Mouse (Mus musculus) hindbrain, embryonic 11.5 days (tissue): ENCODE data around the gene Ksr2. TPM values are rescaled to one million over a fixed set of nuclear protein-coding genes. Genes with fewer than 3 reads are reported as not detected.

Source experiments
- ATAC-seq: fragments of 200-750 bp; cut with Nextera tagmentation; 2 replicates; pipeline ENCODE4 v1.8.0; 2017; ENCODE audit warnings: mild to moderate bottlenecking, moderate TSS enrichment, moderate library complexity; ENCODE audit not compliant: low FRiP score
- DNase-seq: peaks from one replicate; pipeline ENCODE4 v3.0.0-alpha.2; 2015; ENCODE audit warnings: low spot score
- H3K27ac ChIP-seq: fragments of 300-500 bp; sonication (generic); 2 replicates; pipeline ENCODE4 v1.5.1; 2014; ENCODE audit warnings: mild to moderate bottlenecking, low read depth, low read length
- H3K27me3 ChIP-seq: fragments of 300-500 bp; sonication (generic); 2 replicates; pipeline ENCODE4 v1.6.1; 2014; ENCODE audit warnings: mild to moderate bottlenecking, low read length, moderate library complexity, mixed read lengths; ENCODE audit not compliant: control insufficient read depth, insufficient read depth
- H3K36me3 ChIP-seq: fragments of 300-500 bp; sonication (generic); 2 replicates; pipeline ENCODE4 v1.6.1; 2014; ENCODE audit warnings: mild to moderate bottlenecking, low read length, moderate library complexity, mixed read lengths; ENCODE audit not compliant: control insufficient read depth, insufficient read depth
- H3K4me1 ChIP-seq: fragments of 300-500 bp; sonication (generic); replicated peaks from 2 replicates; pipeline ENCODE4 v1.6.1; 2014; ENCODE audit warnings: low read length, mixed read lengths; ENCODE audit not compliant: control insufficient read depth, insufficient read depth
- H3K4me2 ChIP-seq: fragments of 300-500 bp; sonication (generic); replicated peaks from 2 replicates; pipeline ENCODE4 v1.6.1; 2014; ENCODE audit warnings: mild to moderate bottlenecking, low read depth, low read length
- H3K4me3 ChIP-seq: fragments of 300-500 bp; sonication (generic); 2 replicates; pipeline ENCODE4 v1.5.1; 2014; ENCODE audit warnings: low read depth, low read length
- H3K9ac ChIP-seq: fragments of 300-500 bp; sonication (generic); 2 replicates; pipeline ENCODE4 v1.6.1; 2014; ENCODE audit warnings: low read depth, low read length
- H3K9me3 ChIP-seq: fragments of 300-500 bp; sonication (generic); 2 replicates; pipeline ENCODE4 v1.6.1; 2016; ENCODE audit warnings: low read length; ENCODE audit not compliant: control insufficient read depth
- WGBS: fragments of 180-500 bp; shearing (Covaris S2); extraction: QIAGEN DNeasy Blood & Tissue Kit; methylation state at CpG from one replicate; pipeline ENCODE4 v1.1.7; 2014; 5-methylcytosine and 5-hydroxymethylcytosine counted together
- polyA plus RNA-seq: library from polyadenylated mRNA; unstranded; fragments of >200 nt; fragmentation: Nextera tagmentation; extraction: Ambion mirVana; gene quantifications from 2 replicates; pipeline ENCODE4 v1.2.1, GENCODE M21; 2014

Gene Ksr2
- polyA plus RNA-seq, 1 experiment from 2014 or later, result 2.9 TPM

- no peaks in the 10 kb centered on the region for H3K4me1 ChIP-seq
- no peak overlapping the region for H3K4me3 ChIP-seq
- no peak overlapping the region for H3K4me2 ChIP-seq
- no peaks in the 10 kb centered on the region for H3K36me3 ChIP-seq
- WGBS, result 83% methylated on average over 3 of the region's 4 CpGs
- no peaks in the 10 kb centered on the region for H3K9me3 ChIP-seq
- H3K27me3 ChIP-seq, result no peaks in the 10 kb centered on the region
- no peak overlapping the region for H3K9ac ChIP-seq
- no peak for DNase-seq
- ATAC-seq, result no peak
- no peak overlapping the region for H3K27ac ChIP-seq
Measured at GRCm38 (mm10) chr5:117667314-117667713, 253.5 kb downstream of the Ksr2 start.

GRCm38 (mm10) chr5:117669265-117669664 is 255.5 kb downstream of the Ksr2 start:
- no peak for DNase-seq
- Histone ChIP-seq H3K9ac (no peak overlapping the region), H3K9me3 (no peaks in the 10 kb centered on the region), H3K4me2 (no peak overlapping the region), H3K4me3 (no peak overlapping the region), H3K36me3 (no peaks in the 10 kb centered on the region), H3K27me3 (no peaks in the 10 kb centered on the region), H3K4me1 (no peaks in the 10 kb centered on the region), H3K27ac (no peak overlapping the region)
- 74% methylated on average over 4 of the region's 4 CpGs for WGBS
- no peak for ATAC-seq

GRCm38 (mm10) chr5:117669843-117670242 is 256.0 kb downstream of the Ksr2 start:
- H3K9me3 ChIP-seq, result no peaks in the 10 kb centered on the region
- H3K36me3 ChIP-seq, result no peaks in the 10 kb centered on the region
- H3K27me3 ChIP-seq, result no peaks in the 10 kb centered on the region
- H3K27ac ChIP-seq, result no peak overlapping the region
- no peak for ATAC-seq
- no peak overlapping the region for H3K4me3 ChIP-seq
- no peak overlapping the region for H3K4me2 ChIP-seq
- 76% methylated on average over 7 of the region's 7 CpGs for WGBS
- DNase-seq, result no peak
- no peak overlapping the region for H3K9ac ChIP-seq
- H3K4me1 ChIP-seq, result no peaks in the 10 kb centered on the region

- ATAC-seq, result no peak
- H3K9ac ChIP-seq, result no peak overlapping the region
Measured at GRCm38 (mm10) chr5:117671362-117671761, 257.6 kb downstream of the Ksr2 start.

GRCm38 (mm10) chr5:117675840-117676239 is 262.0 kb downstream of the Ksr2 start:
- WGBS, result 84% methylated on average over 8 of the region's 8 CpGs
- Histone ChIP-seq H3K4me2 (no peak overlapping the region), H3K27me3 (no peaks in the 10 kb centered on the region), H3K36me3 (no peaks in the 10 kb centered on the region), H3K9me3 (no peaks in the 10 kb centered on the region), H3K4me1 (no peaks in the 10 kb centered on the region), H3K27ac (no peak overlapping the region), H3K9ac (no peak overlapping the region), H3K4me3 (no peak overlapping the region)
- DNase-seq (no peak), ATAC-seq (no peak)

More at GRCm38 (mm10) chr5:117671362-117671761, 257.6 kb downstream of the Ksr2 start:
- Histone ChIP-seq H3K4me3 (no peak overlapping the region), H3K4me1 (no peaks in the 10 kb centered on the region), H3K27ac (no peak overlapping the region), H3K27me3 (no peaks in the 10 kb centered on the region), H3K9me3 (no peaks in the 10 kb centered on the region), H3K4me2 (no peak overlapping the region), H3K36me3 (no peaks in the 10 kb centered on the region)
- DNase-seq, result no peak
- 66% methylated on average over 6 of the region's 6 CpGs for WGBS

- 93% methylated on average over 6 of the region's 6 CpGs for WGBS
- DNase-seq (no peak), ATAC-seq (no peak)
- H3K36me3 ChIP-seq, result no peaks in the 10 kb centered on the region
- no peaks in the 10 kb centered on the region for H3K4me1 ChIP-seq
- no peak overlapping the region for H3K4me3 ChIP-seq
- H3K9ac ChIP-seq, result no peak overlapping the region
- no peaks in the 10 kb centered on the region for H3K27me3 ChIP-seq
- no peaks in the 10 kb centered on the region for H3K9me3 ChIP-seq
- H3K27ac ChIP-seq, result no peak overlapping the region
- H3K4me2 ChIP-seq, result no peak overlapping the region
Measured at GRCm38 (mm10) chr5:117677231-117677630, 263.4 kb downstream of the Ksr2 start.

GRCm38 (mm10) chr5:117678371-117678770 is 264.6 kb downstream of the Ksr2 start:
- DNase-seq, result no peak
- no peak overlapping the region for H3K9ac ChIP-seq
- H3K27me3 ChIP-seq, result no peaks in the 10 kb centered on the region
- no peaks in the 10 kb centered on the region for H3K4me1 ChIP-seq
- H3K9me3 ChIP-seq, result no peaks in the 10 kb centered on the region
- no peak overlapping the region for H3K4me3 ChIP-seq
- 60% methylated on average over 5 of the region's 5 CpGs for WGBS
- no peak overlapping the region for H3K4me2 ChIP-seq
- H3K36me3 ChIP-seq, result no peaks in the 10 kb centered on the region
- ATAC-seq, result no peak
- H3K27ac ChIP-seq, result no peak overlapping the region

GRCm38 (mm10) chr5:117682226-117682625 is 268.4 kb downstream of the Ksr2 start:
- no peak for DNase-seq
- Histone ChIP-seq H3K4me2 (no peak overlapping the region), H3K4me1 (no peaks in the 10 kb centered on the region), H3K9ac (no peak overlapping the region), H3K4me3 (no peak overlapping the region), H3K27me3 (no peaks in the 10 kb centered on the region), H3K9me3 (no peaks in the 10 kb centered on the region), H3K36me3 (no peaks in the 10 kb centered on the region), H3K27ac (no peak overlapping the region)
- ATAC-seq, result no peak
- WGBS, result 86% methylated on average over 3 of the region's 3 CpGs

GRCm38 (mm10) chr5:117684491-117684890 is 270.7 kb downstream of the Ksr2 start:
- H3K4me3 ChIP-seq, result no peak overlapping the region
- DNase-seq, result no peak
- WGBS, result 94% methylated on average over 8 of the region's 8 CpGs
- no peak for ATAC-seq
- H3K9ac ChIP-seq, result no peak overlapping the region
- no peak overlapping the region for H3K4me2 ChIP-seq
- H3K4me1 ChIP-seq, result no peaks in the 10 kb centered on the region
- no peaks in the 10 kb centered on the region for H3K27me3 ChIP-seq
- H3K27ac ChIP-seq, result no peak overlapping the region
- no peaks in the 10 kb centered on the region for H3K36me3 ChIP-seq
- H3K9me3 ChIP-seq, result no peaks in the 10 kb centered on the region
